Mouse (Mus musculus) embryo, embryonic 10 days (tissue): Measurements from ENCODE around the gene Atg9a.

Experiments
- DNase-seq: peaks from one replicate; pipeline ENCODE4 v3.0.0-alpha.2; 2015; ENCODE audit warnings: low spot score

Gene Atg9a

GRCm38 (mm10) chr1:75168472-75169464 lies 23.2 kb downstream of the Atg9a start, which contains the start of gene Zfand2b:
TSS of gene Zfand2b (plus strand) at chr1:75168646.
- peak; percentile 98 for DNase-seq

- DNase-seq: no peak
These were observed 23.9 kb downstream of the Atg9a start for GRCm38 (mm10) chr1:75168093-75168471.

DNA sequence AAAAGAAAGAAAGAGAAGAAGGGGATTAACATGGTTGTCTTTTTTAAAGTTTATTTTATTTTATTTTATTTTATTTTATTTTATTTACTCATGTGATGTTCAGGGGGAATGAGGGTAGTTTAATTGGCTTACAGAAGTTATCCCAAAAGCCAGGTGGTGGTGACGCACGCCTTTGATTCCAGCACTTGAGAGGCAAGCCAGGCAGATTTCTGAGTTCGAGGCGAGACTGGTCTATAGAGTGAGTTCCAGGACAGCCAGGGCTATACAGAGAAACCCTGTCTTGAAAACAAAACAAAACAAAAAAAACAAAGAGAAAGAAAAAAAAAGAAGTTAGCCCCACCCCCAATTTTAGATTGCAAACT lies 31.8 kb downstream of the Atg9a start:
- DNase-seq: no peak

- no peak for DNase-seq
These were observed 32.3 kb downstream of the Atg9a start for GRCm38 (mm10) chr1:75159540-75160255.

DNA sequence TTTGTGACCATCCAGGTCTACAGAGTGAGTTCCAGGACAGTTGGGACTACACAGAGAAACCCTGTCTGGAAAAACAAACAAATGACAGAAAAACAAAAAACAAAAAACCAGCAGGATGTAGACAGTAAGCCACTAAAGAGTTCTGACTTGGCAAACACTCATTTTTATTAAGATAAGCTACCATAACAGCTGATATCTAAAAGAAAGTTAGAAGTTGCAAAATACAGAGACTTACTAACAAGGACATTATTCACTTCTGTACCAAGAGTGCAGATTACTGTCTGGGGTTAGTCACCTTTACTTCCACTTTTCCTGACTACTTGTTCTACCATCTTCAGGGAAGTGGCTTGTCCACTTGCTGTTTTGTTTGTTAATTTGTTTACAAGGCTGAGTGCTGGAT lies 33.0 kb downstream of the Atg9a start:
- no peak for DNase-seq

DNA sequence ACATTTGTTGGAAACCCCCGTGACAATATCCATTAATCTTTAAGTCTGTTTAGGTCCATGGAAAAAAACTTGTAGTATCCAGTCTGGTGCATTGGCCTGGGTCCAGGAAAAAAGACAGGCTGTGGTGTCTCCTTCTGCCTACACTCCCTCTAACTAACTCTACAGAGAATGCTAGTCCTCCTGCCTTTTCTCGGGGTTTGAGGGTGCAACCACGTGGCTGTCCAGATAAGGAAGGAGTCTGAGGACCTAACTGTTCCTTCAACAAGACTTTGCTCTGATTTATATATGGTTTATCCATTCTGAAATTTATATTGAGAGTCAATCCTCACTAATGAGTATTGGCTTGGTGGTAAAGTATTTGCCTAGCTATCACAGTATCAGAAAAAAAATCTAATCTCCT lies 36.2 kb downstream of the Atg9a start:
- DNase-seq: no peak

DNA sequence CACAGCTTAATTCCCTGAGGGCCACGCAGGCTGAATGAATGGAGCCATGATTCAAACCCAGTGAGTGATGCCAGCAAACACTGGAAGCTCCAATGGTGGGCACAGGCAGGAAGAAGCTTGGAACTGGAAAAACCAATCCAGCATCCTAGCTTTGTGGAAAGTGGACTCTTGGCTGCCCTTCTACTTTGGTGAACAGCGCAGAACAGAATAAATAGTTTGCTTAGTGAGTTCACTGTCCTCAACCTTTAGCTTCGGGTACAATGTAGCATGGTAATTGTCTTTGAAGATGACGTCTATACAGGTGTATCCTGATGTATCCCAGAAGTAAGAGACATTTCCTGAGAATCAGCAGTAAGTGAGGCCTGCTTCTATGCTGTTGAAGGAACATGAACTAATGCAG lies 43.3 kb downstream of the Atg9a start:
- DNase-seq: no peak

DNA sequence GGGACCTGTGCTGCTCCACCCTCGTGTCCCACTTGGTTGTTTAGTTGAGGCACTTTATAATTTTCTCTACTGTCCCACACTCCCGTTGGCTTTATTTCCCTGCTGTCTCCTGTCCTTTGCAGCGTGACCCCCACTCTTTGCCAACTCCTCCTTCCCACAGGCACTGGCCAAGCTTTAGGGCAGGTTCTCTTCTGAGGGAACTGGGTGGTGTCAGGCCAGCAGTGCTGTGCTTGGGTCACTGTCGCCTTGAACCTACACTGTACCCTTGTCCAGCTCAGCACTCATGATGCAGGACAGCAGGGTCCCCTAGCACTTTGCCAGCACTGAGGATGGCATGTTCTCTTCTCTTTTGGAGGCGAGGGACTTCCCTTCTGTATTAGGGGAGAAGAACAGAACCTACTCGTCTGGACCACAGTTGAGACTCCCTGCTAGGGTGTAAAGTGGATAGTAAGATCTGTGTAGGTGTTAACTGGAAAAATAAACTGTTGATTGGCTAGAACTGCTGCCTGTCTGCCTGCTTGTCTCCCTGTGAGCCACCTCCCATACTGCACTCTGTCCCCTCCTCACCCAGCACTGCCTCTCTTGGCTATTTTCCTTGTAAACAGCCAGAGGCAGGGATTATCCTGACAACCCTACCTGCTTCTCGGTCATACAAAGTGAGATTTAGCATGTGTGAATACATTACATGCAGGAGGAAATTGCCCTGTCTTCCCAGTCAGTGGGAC lies 44.4 kb downstream of the Atg9a start:
- DNase-seq: no peak

- no peak for DNase-seq
These were observed 46.4 kb downstream of the Atg9a start for GRCm38 (mm10) chr1:75145589-75145988.

- DNase-seq: peak; percentile 99
These were observed 49.4 kb downstream of the Atg9a start, which contains the start of the genes Cnppd1 and Retreg2 for GRCm38 (mm10) chr1:75142301-75143261. TSS of gene Cnppd1 (minus strand) at chr1:75142711. TSS of gene Retreg2 (plus strand) at chr1:75142778.

GRCm38 (mm10) chr1:75141486-75142190 lies 50.4 kb downstream of the Atg9a start:
- peak; percentile 64 for DNase-seq

- DNase-seq: no peak
These were observed 51.3 kb downstream of the Atg9a start for GRCm38 (mm10) chr1:75140601-75141190.

GRCm38 (mm10) chr1:75138448-75138847 lies 53.5 kb downstream of the Atg9a start:
- DNase-seq: no peak

DNA sequence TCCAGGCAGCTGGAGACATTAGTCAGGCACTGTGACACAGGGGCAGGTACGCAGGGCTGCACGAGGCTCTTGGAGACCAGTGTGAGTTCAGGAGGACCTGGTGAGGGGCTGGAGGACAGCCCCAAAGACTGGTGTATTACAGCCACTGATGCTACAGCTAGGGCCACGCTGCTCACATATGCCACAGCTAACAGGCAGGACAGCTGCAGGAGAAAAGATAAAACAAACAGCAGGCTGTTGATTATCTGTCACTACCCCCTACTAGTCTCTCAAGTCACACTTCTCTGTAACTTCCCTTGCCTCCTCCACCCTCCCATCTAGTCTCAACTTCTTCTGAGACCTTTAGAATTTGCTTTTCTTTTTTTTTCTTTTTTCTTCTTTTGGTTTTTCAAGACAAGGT lies 55.3 kb downstream of the Atg9a start:
- no peak for DNase-seq

DNA sequence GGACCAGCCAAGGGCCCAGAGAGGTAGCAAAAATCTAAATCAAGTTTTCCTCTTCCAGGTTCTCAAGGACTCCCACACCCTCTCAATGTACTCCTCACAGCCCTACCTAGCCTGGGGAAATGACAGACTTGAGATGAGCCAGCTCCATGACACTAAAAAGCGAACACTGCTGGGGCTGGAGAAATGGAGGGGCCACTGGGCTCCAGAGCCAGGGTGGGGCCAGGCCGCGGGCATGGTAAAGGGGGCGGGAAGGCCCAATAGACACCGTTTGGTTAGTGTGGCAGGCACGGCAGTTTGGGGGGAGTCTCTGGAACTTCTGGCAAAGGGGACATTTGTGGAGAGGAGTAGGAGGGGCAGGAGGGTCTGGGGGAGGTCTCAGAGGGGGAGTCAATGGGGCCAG lies 55.7 kb downstream of the Atg9a start:
- no peak for DNase-seq

GRCm38 (mm10) chr1:75133421-75134207 lies 58.4 kb downstream of the Atg9a start, which contains the start of gene Slc23a3:
TSS of gene Slc23a3 (minus strand) at chr1:75133890.
- DNase-seq: no peak
